Mouse (Mus musculus): ENCODE data around the gene Ppp4r1. TPM values are rescaled to one million over a fixed set of nuclear protein-coding genes. Genes with fewer than 3 reads are reported as not detected.

Gene Ppp4r1
- 42.9 and 43.2 TPM in 2 replicates for polyA plus RNA-seq (2016; fragmentation: Nextera tagmentation; extraction: Ambion mirVana)

DNA sequence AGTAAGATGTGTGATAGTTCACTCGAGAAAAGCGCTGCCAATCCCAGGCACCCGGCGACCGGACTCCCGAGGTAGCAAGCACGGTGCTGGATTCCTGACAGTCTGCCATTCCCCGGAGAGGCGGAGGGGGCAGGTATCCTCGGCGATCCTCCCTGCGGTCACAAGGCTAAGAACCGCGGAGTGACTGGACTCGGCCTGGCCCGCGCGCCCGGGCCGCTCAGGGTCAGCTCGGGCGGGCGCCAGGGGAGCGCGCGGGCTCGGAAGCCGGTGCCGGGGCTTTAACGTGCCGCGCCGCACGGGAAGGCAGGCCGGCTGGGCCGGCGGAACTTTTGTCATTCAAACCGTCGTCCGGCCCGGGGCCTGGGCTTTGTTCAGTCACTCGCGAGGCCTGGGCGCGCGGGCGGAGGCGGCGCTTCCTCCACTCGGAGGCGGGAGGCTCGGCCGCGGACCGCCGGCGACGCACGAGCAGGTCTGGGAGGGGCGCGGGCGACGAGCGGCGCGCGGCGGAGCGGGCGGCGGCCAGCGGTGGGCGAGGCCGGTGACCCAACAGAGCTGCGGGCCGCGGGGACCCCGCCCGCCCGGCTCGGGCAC lies at the start of gene Ppp4r1:
Gene Ppp4r1 (plus strand): TSS at position 23 of the 591 bp plus-strand sequence.
- Histone ChIP-seq H3K4me3 (peak within 1 kb of the TSS; percentile 93), H3K27ac (peak within 1 kb of the TSS; percentile 99), H3K9me3 (no peaks in the 10 kb centered on the region), H3K36me3 (peaks cover 21% of the 10 kb centered on the region), H3K4me1 (peaks cover 25% of the 10 kb centered on the region), H3K27me3 (ENCODE audit: insufficient read depth, poor library complexity, severe bottlenecking) (no peaks in the 10 kb centered on the region)
- 6% methylated on average over 79 of the region's 81 CpGs for WGBS
- peak; percentile 93 for DNase-seq (ENCODE audit: low spot score)

DNA sequence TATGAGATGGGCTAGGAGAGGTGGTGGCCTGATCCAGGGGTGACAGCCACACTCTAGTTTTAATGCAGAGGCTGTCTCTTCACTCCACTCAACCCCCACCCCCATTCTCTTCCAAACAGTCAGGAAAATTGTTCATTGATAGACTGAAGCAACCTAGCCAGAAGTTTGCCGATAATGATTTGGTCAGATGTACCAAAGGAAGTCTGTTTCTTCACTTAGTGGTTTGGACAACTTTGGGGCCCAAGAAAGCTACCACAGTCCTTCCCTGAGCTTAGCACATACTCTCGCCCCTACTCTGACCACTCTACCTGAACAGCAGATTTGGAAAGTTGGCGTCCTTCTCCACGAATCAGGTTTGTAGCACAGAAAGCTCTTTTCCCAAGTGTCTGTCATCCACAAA lies 49.7 kb upstream of the Ppp4r1 start:
- Histone ChIP-seq H3K36me3 (no peaks in the 10 kb centered on the region), H3K4me3 (no peak overlapping the region), H3K27me3 (ENCODE audit: insufficient read depth, poor library complexity, severe bottlenecking) (no peaks in the 10 kb centered on the region), H3K27ac (no peak overlapping the region), H3K9me3 (no peaks in the 10 kb centered on the region), H3K4me1 (no peaks in the 10 kb centered on the region)
- no peak for DNase-seq (ENCODE audit: low spot score)
- 88% methylated on average over 4 of the region's 4 CpGs for WGBS

DNA sequence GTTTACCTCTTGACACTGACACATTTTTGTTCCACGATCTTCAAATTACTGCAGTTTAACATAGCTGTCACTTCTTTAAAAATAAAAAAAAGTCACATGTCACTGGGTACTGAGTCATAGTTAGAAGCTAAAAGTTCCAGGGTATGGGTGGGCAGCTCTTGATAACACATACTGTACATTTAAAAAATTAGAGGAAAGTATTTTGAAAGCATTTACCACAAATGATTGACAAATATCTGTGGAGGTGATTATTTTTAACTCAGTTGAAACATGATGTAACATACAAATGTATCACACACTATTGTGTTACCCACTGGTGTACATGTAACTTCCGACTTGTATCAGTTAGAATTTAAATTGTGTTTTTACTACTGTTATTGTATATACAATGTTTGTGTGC lies 47.3 kb upstream of the Ppp4r1 start:
- no peaks in the 10 kb centered on the region for H3K36me3 ChIP-seq
- no peak overlapping the region for H3K27ac ChIP-seq
- peaks cover 5% of the 10 kb centered on the region; the same call in 1 of the 2 replicates for H3K4me1 ChIP-seq
- WGBS: 85% methylated on average over 2 of the region's 2 CpGs
- no peak for DNase-seq (ENCODE audit: low spot score)
- H3K4me3 ChIP-seq: no peak overlapping the region
- no peaks in the 10 kb centered on the region for H3K27me3 ChIP-seq (ENCODE audit: insufficient read depth, poor library complexity, severe bottlenecking)
- H3K9me3 ChIP-seq: no peaks in the 10 kb centered on the region

DNA sequence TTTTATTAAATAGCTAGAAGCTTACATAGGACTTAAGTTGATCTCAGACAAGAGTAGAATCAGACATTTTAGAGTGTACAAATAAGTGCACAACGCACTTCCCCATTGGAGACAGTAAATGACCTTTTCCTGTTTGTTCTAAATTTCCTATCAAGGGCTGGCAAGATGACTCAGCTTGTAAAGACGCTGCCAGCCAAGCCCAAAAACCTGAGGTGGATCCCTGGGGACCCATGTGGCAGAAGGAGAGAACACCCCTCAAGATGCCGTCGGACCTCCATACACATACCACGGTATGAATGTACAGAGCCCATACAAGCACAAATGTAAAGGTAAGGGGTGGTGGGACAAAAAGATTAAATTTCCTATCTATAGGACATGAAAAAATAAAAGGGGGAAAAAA lies 45.2 kb upstream of the Ppp4r1 start:
- Histone ChIP-seq H3K4me3 (no peak overlapping the region), H3K4me1 (peaks cover 12% of the 10 kb centered on the region; the same call in 1 of the 2 replicates), H3K9me3 (no peaks in the 10 kb centered on the region), H3K36me3 (no peaks in the 10 kb centered on the region), H3K27me3 (ENCODE audit: insufficient read depth, poor library complexity, severe bottlenecking) (no peaks in the 10 kb centered on the region), H3K27ac (no peak overlapping the region)
- DNase-seq (ENCODE audit: low spot score): no peak
- 75% methylated on average over 5 of the region's 5 CpGs for WGBS

DNA sequence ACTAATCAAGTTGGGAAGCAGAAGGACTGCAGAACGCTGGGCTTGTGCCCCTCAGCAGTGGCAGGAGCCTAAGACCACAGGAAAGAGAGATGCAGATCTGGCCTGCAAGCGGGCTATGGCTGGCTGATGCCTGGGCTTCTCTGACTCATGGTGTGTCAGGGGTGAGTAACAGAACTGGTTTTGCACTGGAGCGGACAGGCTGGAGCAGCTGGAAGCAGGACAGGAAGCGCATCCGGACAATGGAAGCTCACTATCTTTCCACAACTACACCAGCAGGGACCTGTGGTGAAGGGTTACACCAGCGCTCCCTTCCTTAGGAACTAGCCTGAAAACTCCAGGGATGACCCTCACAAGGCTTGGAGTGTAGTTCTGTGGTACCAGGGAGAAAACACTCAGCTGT lies 44.8 kb upstream of the Ppp4r1 start:
- H3K36me3 ChIP-seq: no peaks in the 10 kb centered on the region
- no peak overlapping the region for H3K4me3 ChIP-seq
- 0 out of 2 replicates have a peak overlapping the region, but pooled peaks have one; percentile 32 for H3K27ac ChIP-seq
- no peaks in the 10 kb centered on the region for H3K9me3 ChIP-seq
- H3K27me3 ChIP-seq (ENCODE audit: insufficient read depth, poor library complexity, severe bottlenecking): no peaks in the 10 kb centered on the region
- peaks cover 12% of the 10 kb centered on the region; the same call in 1 of the 2 replicates for H3K4me1 ChIP-seq
- DNase-seq (ENCODE audit: low spot score): no peak
- 64% methylated on average over 6 of the region's 6 CpGs for WGBS

DNA sequence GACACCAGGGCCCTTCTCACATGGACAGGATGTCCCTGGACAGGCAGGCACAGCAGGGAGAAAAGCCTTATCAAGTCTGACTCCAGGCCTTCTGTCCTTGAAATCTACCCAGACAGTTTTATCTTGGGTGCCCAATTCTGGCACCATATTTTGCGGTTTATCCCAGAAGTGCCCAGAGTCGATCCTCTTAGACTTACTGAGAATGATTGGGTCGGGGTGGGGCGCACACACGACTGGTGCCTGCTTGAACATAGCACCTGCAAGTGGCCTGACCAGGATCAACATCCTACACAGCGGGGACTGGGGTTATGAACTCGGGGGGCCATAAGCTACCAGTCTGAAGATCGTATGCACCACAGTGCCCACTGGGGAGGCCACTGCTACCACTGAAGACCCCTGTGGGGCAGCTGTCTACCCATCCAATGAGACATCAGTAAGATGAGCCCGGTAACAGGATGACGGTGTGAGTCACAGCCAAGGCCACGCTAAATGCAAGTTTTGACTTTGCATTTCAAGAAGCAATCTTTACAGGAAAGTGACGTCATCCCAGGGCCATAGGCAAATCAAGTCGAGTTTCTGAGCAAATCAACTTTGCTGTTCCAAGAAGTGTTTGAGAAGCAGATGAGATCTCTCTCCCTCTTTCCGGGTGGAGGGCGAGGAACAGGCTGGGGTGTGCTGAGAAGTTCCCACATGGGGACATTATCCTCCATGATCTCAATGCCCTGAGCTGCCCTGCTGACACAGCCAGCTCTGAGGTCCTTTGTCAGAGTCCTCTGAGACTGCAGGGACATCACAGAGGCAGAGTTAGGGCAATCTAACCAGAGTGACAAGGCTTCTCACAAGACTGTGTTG lies 42.3 kb upstream of the Ppp4r1 start:
- Histone ChIP-seq H3K4me1 (peaks cover 12% of the 10 kb centered on the region; the same call in 1 of the 2 replicates), H3K27ac (peak overlapping the region; percentile 16; the same call in 1 of the 2 replicates), H3K27me3 (ENCODE audit: insufficient read depth, poor library complexity, severe bottlenecking) (no peaks in the 10 kb centered on the region), H3K36me3 (peaks cover 4% of the 10 kb centered on the region; the same call in 1 of the 2 replicates), H3K4me3 (no peak overlapping the region), H3K9me3 (no peaks in the 10 kb centered on the region)
- DNase-seq (ENCODE audit: low spot score): no peak
- 66% methylated on average over 15 of the region's 15 CpGs for WGBS

DNA sequence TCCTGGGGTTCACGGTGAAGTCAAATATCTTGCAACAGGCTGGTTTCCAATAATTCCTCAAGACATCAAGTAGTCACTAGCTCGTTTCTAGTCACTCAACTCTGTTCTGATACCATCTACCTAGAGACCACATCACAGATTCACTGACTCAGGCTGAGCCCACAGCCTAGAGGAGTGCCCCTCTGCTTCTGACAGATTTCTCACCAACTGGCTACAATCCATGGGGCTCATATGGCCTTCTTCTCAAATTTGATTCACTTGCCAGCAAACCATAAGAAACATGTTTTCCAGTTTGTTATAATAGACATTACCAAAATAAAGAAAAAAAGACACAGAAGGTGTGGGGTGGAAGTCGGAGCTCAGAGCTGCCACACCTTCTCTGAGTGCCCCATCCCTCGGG lies 40.8 kb upstream of the Ppp4r1 start:
- no peak for DNase-seq (ENCODE audit: low spot score)
- 79% methylated on average over 4 of the region's 4 CpGs for WGBS

DNA sequence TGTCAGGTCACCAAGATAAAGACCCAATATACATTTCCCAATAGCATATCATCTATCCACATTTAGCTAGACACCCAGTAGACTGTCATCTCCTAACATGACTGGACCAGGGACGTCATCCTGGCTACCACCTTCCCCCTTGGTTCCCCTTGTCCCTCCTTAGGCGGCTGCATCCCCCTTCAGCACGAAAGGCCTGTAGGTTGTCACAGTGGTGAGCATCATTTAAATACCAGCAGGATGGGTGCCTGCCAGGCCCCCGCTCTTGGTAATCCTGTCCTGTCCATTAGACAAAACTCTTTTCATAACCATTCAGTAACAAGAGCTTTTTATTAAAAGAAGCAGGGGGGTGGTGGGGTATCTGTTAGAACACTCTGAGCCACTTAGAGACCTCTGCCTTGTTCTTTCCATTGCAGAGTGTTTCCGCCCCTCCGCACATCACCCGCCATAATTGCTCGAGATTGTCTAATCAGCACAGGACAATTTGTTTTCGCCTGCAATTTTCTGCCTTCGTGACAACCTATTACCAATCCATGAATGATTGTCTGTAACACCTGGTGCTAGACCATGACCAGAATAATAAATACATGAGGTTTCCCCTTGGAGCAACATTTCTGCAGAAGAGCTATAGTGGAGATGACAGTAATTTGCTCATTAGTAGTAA lies 40.0 kb upstream of the Ppp4r1 start:
- Histone ChIP-seq H3K9me3 (no peaks in the 10 kb centered on the region), H3K27ac (no peak overlapping the region), H3K27me3 (ENCODE audit: insufficient read depth, poor library complexity, severe bottlenecking) (no peaks in the 10 kb centered on the region), H3K36me3 (peaks cover 4% of the 10 kb centered on the region; the same call in 1 of the 2 replicates), H3K4me1 (peaks cover 17% of the 10 kb centered on the region; the same call in 1 of the 2 replicates), H3K4me3 (no peak overlapping the region)
- no peak for DNase-seq (ENCODE audit: low spot score)
- 87% methylated on average over 10 of the region's 10 CpGs for WGBS

More for the DNA sequence above, 40.8 kb upstream of the Ppp4r1 start:
- no peaks in the 10 kb centered on the region for H3K9me3 ChIP-seq
- peaks cover 17% of the 10 kb centered on the region; the same call in 1 of the 2 replicates for H3K4me1 ChIP-seq
- no peaks in the 10 kb centered on the region for H3K27me3 ChIP-seq (ENCODE audit: insufficient read depth, poor library complexity, severe bottlenecking)
- H3K36me3 ChIP-seq: peaks cover 4% of the 10 kb centered on the region; the same call in 1 of the 2 replicates
- no peak overlapping the region for H3K27ac ChIP-seq
- no peak overlapping the region for H3K4me3 ChIP-seq

DNA sequence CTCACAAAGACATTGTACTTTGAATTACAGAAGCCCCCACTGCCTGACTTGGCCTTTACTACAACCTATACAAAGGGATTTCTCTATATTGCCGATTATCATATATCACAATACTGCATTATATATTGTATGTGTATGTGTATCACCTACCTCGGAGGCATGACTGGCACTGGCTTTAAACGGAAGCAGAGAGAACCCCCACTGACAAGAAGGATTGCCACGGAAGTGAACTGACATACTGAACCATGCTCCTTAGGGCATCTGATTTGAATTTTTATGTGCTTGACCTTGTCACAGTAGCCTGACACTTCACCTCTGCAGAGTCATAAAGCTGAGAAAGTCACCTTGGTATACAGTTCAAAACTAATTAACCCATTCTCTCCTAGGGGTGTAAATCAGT lies 39.4 kb upstream of the Ppp4r1 start:
- H3K9me3 ChIP-seq: no peaks in the 10 kb centered on the region
- no peak overlapping the region for H3K4me3 ChIP-seq
- 80% methylated on average over 4 of the region's 4 CpGs for WGBS
- no peak for DNase-seq (ENCODE audit: low spot score)
- H3K27ac ChIP-seq: no peak overlapping the region
- H3K27me3 ChIP-seq (ENCODE audit: insufficient read depth, poor library complexity, severe bottlenecking): no peaks in the 10 kb centered on the region
- peaks cover 4% of the 10 kb centered on the region; the same call in 1 of the 2 replicates for H3K36me3 ChIP-seq
- H3K4me1 ChIP-seq: peaks cover 17% of the 10 kb centered on the region; the same call in 1 of the 2 replicates

DNA sequence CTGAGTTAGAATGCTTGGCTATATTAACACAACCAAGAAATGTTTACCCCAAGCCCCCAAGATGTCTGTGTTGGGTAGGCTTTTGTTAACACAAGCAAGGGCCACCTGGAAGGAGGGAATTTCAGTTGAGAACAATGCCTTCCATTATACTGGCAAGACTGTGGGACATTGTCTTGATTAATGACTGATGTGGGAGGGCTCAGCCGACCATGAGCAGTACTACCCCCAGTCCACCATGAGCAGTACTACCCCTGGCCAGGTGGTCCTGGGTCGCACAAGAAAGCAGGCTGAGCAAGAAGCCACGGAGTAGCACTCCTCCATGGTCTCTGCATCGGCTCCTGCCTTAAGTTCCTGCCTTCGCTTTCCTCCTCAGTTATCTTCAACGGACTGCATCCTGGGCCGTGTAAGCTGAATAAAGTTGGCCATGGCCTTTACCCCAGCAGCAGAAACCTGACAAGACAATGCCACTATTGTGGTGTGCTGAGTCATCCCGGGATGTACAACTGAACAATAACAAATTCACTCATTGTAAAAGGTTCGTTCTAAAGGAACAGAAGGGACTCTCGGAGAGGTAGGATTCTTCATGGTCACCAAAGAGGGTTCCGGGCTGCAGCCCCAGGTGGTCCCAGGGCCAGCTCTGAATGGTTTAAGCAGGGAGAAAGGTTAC lies 38.6 kb upstream of the Ppp4r1 start:
- DNase-seq (ENCODE audit: low spot score): no peak
- Histone ChIP-seq H3K27ac (no peak overlapping the region), H3K36me3 (peaks cover 4% of the 10 kb centered on the region; the same call in 1 of the 2 replicates), H3K4me3 (no peak overlapping the region), H3K9me3 (no peaks in the 10 kb centered on the region), H3K4me1 (peaks cover 17% of the 10 kb centered on the region; the same call in 1 of the 2 replicates), H3K27me3 (ENCODE audit: insufficient read depth, poor library complexity, severe bottlenecking) (no peaks in the 10 kb centered on the region)
- 84% methylated on average over 11 of the region's 11 CpGs for WGBS

DNA sequence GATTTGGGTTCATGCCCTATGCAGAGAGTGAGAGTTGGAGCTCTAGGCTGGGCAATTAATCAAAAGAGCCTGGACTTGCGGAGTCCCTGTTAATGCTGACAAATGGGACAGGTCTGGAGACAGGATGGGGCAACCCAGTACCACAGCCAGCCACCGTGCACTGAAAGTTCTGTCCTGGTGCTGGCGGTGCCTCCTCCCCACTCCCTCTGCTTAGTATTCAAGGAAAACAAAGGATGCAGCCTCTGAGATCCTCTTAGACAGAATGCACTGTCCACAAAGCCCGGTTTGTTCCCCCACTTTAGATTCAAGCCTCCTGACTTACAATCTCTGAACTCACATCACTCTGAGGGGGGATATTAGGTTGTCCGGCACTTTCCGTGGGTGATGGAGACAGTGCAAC lies 36.1 kb upstream of the Ppp4r1 start:
- peaks cover 4% of the 10 kb centered on the region; the same call in 1 of the 2 replicates for H3K36me3 ChIP-seq
- no peaks in the 10 kb centered on the region for H3K27me3 ChIP-seq (ENCODE audit: insufficient read depth, poor library complexity, severe bottlenecking)
- 78% methylated on average over 6 of the region's 6 CpGs for WGBS
- DNase-seq (ENCODE audit: low spot score): no peak
- 0 out of 2 replicates have a peak, but pooled peaks cover 5% of the 10 kb centered on the region for H3K4me1 ChIP-seq
- no peaks in the 10 kb centered on the region for H3K9me3 ChIP-seq
- H3K4me3 ChIP-seq: no peak overlapping the region
- H3K27ac ChIP-seq: no peak overlapping the region

DNA sequence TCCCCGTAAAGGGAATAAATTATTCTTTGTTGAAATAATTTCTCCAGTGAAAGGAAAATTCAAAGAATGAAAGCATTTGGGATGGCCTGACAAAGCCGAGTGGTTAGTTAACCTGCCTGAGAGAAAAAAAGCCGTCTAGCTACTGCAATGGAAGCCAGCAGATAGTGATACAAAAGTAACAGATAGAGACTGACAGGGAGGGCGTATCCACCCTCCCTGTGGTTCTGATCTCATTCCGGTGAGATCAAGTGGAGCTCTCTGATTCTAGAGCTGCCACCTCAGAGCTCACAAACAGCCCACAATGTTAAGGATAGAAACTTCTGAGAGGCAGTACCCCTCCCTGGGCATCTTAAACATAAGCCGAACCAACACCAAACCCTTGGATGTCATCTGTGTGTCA lies 33.4 kb upstream of the Ppp4r1 start:
- Histone ChIP-seq H3K9me3 (no peaks in the 10 kb centered on the region), H3K36me3 (no peaks in the 10 kb centered on the region; the same call in 1 of the 2 replicates), H3K4me3 (no peak overlapping the region), H3K27ac (no peak overlapping the region), H3K27me3 (ENCODE audit: insufficient read depth, poor library complexity, severe bottlenecking) (no peaks in the 10 kb centered on the region), H3K4me1 (peaks cover 5% of the 10 kb centered on the region; the same call in 1 of the 2 replicates)
- no peak for DNase-seq (ENCODE audit: low spot score)
- 70% methylated on average over 6 of the region's 6 CpGs for WGBS

All from heart, embryonic 10.5 days (tissue).